Mouse (Mus musculus): ENCODE results near the gene Gphn. TPM values are rescaled to one million over a fixed set of nuclear protein-coding genes. Genes with fewer than 3 reads are reported as not detected.
A peak's percentile ranks its signal among the peaks of the same experiment; 100 is the strongest.

Gene Gphn
- total and polyA plus RNA-seq, 3 experiments = 13.9 to 22.4 (median 18.2) TPM

DNA sequence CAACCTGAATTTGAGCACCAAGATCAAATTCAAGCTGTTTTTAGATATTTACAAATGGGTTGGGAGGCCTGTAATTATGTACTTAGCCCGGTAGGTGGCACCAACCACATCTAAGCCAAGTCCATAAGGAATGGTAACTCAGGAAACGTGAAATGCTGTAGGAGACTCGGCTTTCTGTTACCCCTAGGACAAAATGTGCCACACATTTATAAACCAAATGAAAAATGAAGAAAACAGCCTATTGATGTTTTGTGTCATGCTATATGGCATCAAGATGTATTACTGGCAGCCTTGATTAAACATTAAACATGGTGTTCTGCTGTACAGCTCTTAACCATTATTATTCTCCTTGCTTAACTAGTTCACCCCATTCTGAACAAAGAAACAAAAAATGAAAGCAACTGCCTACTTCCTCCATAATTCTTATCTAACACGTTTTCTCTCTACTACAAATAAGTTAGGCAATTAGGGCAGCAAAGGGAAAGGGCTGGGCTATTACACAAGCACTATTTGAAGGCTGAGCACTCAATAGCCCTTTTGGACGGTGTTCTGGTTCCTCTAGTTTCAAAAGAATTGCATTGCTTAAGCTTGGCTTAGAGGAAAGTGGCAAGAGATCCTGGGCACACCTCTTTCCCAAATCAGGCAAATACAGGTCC, 20.1 kb upstream of the Gphn start (continued):
- TF ChIP-seq ELF1 (IDR thresholded peaks at IDR 0.05; ENCODE audit: low read depth, low read length) (0 out of 2 replicates have a peak, but pooled peaks have one; percentile 17), NRF1 (IDR thresholded peaks at IDR 0.05; ENCODE audit: low read depth, low read length) (no peak), RCOR1 (conservative IDR thresholded peaks at IDR 0.05; ENCODE audit: low read depth, low read length) (no peak), MYC (IDR thresholded peaks at IDR 0.05; ENCODE audit: low read depth, low read length) (peak; percentile 64; the same call in 1 of the 2 replicates), TCF12 (IDR thresholded peaks at IDR 0.05; ENCODE audit: low read depth, low read length) (no peak), IRF4 (IDR thresholded peaks at IDR 0.05; ENCODE audit: low read depth, low read length) (0 out of 2 replicates have a peak, but pooled peaks have one; percentile 39), USF2 (conservative IDR thresholded peaks at IDR 0.05; ENCODE audit: low read depth, low read length) (no peak), SIN3A (IDR thresholded peaks at IDR 0.05; ENCODE audit: low read length) (no peak)

DNA sequence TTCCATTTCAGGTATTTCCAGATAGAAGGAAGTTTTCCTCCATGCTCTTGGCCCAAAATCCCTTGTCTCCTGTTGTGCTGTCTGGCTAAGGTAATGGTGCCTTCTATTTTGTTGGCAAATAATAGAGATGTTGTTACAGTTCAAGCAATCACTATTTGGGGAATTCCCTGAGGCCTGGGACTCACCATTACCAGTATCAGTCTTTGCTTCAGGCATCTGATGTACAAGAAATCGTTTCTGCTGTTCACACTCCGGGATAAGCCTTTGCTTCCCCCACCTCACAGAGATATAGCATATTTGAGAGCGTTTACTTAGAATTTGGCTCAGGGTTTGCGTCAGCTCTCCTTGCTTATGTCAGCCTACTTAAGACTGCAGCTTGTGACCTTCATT, 19.6 kb upstream of the Gphn start:
- in situ Hi-C loops (cut with MboI; ENCODE audit: low pct_ligation_motif_present, low pct_unique_long_range_greater_than_20kb, low sequenced_read_pairs) (loop anchor here (25.0 kb wide), 1 partner anchor 656 kb away; the partner anchor contains the start of genes Atp6v1d and Eif2s1), dilution Hi-C loops (cut with MboI; ENCODE audit: extremely low pct_ligation_motif_present, extremely low pct_unique_long_range_greater_than_20kb, low sequenced_read_pairs) (no loop called here)
- 0 out of 2 replicates have a peak overlapping the region, but pooled peaks have one; percentile 2 for H3K9ac ChIP-seq (ENCODE audit: insufficient read depth, low read depth)
- no peaks in the 10 kb centered on the region for H3K9me3 ChIP-seq (replicated peaks; ENCODE audit: low read length)
- H3K4me3 ChIP-seq (replicated peaks in 1 of 3; ENCODE audit: low read depth in 2 of 3, low read length in 2 of 3, poor library complexity in 1 of 3) = peak overlapping the region in 1 of 3 experiments; percentile 21
- peaks cover 0 to 11% of the 10 kb centered on the region in 2 experiments; a peak in 2 of 4 replicates for H3K4me1 ChIP-seq (ENCODE audit: control insufficient read depth in 1 of 2, insufficient read depth in 2 of 2)
- no peak for TF ChIP-seq MEF2A (IDR thresholded peaks at IDR 0.05; ENCODE audit: borderline replicate concordance, low read depth, low read length)
- TF ChIP-seq TCF12 (IDR thresholded peaks at IDR 0.05; ENCODE audit: low read depth, low read length) = peak; percentile 18; the same call in 1 of the 2 replicates
- TF ChIP-seq ELF1 (IDR thresholded peaks at IDR 0.05; ENCODE audit: low read depth, low read length) = no peak
- TF ChIP-seq IRF4 (IDR thresholded peaks at IDR 0.05; ENCODE audit: low read depth, low read length) = peak; percentile 37; the same call in 1 of the 2 replicates
- H3K79me2 ChIP-seq (replicated peaks; ENCODE audit: control insufficient read depth, extremely low read depth, insufficient read depth, poor library complexity, severe bottlenecking) = no peaks in the 10 kb centered on the region
- peak overlapping the region; percentile 47 for H3K4me2 ChIP-seq (ENCODE audit: insufficient read depth, low read depth, poor library complexity, severe bottlenecking)
- DNase-seq (ENCODE audit: extremely low read depth) = no peak
- H3K27me3 ChIP-seq (replicated peaks) = no peaks in the 10 kb centered on the region
- no peak overlapping the region for H3K27ac ChIP-seq (ENCODE audit: insufficient read depth, low read depth)
- no peaks in the 10 kb centered on the region for H3K36me3 ChIP-seq (replicated peaks in 1 of 2; ENCODE audit: control insufficient read depth in 1 of 2, insufficient read depth in 1 of 2, low read length in 1 of 2)

DNA sequence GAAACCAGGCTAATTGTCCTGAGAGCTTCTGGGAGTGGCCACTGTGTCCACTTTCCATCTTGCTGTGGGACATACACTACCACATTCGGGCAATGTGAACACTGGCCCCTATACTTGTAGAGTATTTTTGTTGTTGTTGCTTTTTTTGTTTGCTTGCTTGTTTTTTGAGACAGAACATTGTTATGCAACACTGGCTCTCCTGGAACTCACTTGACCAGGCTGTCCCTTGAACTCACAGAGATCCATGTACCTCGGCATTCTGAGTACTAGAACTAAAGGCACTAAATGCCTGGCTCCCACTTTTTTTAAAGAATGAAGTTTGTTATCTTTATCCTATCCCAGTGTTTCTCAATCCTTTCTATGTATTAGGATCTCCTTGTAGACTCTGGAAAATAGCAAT, 16.3 kb upstream of the Gphn start:
- H3K27me3 ChIP-seq (replicated peaks) = no peaks in the 10 kb centered on the region
- H3K79me2 ChIP-seq (replicated peaks; ENCODE audit: control insufficient read depth, extremely low read depth, insufficient read depth, poor library complexity, severe bottlenecking) = no peaks in the 10 kb centered on the region
- no peak for DNase-seq (ENCODE audit: extremely low read depth)
- no peak for TF ChIP-seq MYC (IDR thresholded peaks at IDR 0.05; ENCODE audit: low read depth, low read length)
- no peak for TF ChIP-seq PAX5 (IDR thresholded peaks at IDR 0.05; ENCODE audit: low read length)
- TF ChIP-seq EP300 (IDR thresholded peaks at IDR 0.05; ENCODE audit: low read length) = no peak
- no peak for TF ChIP-seq CTCF (conservative IDR thresholded peaks at IDR 0.05 in 1 of 2, IDR thresholded peaks at IDR 0.05 in 1 of 2; ENCODE audit: low read depth in 2 of 2, low read length in 2 of 2)
- no peak for TF ChIP-seq MXI1 (IDR thresholded peaks at IDR 0.05; ENCODE audit: low read depth, low read length)
- TF ChIP-seq MAX (IDR thresholded peaks at IDR 0.05; ENCODE audit: low read length) = no peak
- no peak for TF ChIP-seq TBP (conservative IDR thresholded peaks at IDR 0.05; ENCODE audit: low read depth, low read length)
- no peak for TF ChIP-seq TCF12 (IDR thresholded peaks at IDR 0.05; ENCODE audit: low read depth, low read length)
- no peak for TF ChIP-seq CHD2 (IDR thresholded peaks at IDR 0.05; ENCODE audit: low read length)
- TF ChIP-seq BHLHE40 (IDR thresholded peaks at IDR 0.05; ENCODE audit: low read depth, low read length) = no peak
- TF ChIP-seq POLR2A (IDR thresholded peaks at IDR 0.05; ENCODE audit: low read depth, low read length) = no peak
- in situ Hi-C loops (cut with MboI; ENCODE audit: low pct_ligation_motif_present, low pct_unique_long_range_greater_than_20kb, low sequenced_read_pairs) = loop anchor here (25.0 kb wide), 1 partner anchor 652 kb away; the partner anchor contains the start of genes Atp6v1d and Eif2s1
- dilution Hi-C loops (cut with MboI; ENCODE audit: extremely low pct_ligation_motif_present, extremely low pct_unique_long_range_greater_than_20kb, low sequenced_read_pairs) = no loop called here
- H3K4me1 ChIP-seq (ENCODE audit: control insufficient read depth in 1 of 2, insufficient read depth in 2 of 2) = peaks cover 0 to 11% of the 10 kb centered on the region in 2 experiments; a peak in 2 of 4 replicates
- H3K4me2 ChIP-seq (ENCODE audit: insufficient read depth, low read depth, poor library complexity, severe bottlenecking) = no peak overlapping the region
- no peaks in the 10 kb centered on the region for H3K36me3 ChIP-seq (replicated peaks in 1 of 2; ENCODE audit: control insufficient read depth in 1 of 2, insufficient read depth in 1 of 2, low read length in 1 of 2)
- no peaks in the 10 kb centered on the region for H3K9me3 ChIP-seq (replicated peaks; ENCODE audit: low read length)
- H3K9ac ChIP-seq (ENCODE audit: insufficient read depth, low read depth) = no peak overlapping the region
- no peak overlapping the region for H3K27ac ChIP-seq (ENCODE audit: insufficient read depth, low read depth)
- H3K4me3 ChIP-seq (replicated peaks in 1 of 3; ENCODE audit: low read depth in 2 of 3, low read length in 2 of 3, poor library complexity in 1 of 3) = no peak overlapping the region
